ENCODE assay signal across 23 mouse cellular contexts in genomic region chr8:93079887-93080286, GRCm38 (mm10). TPM values are rescaled to one million over a fixed set of nuclear protein-coding genes. Genes with fewer than 3 reads are reported as not detected.
"Had no signal": no experiment of that assay in that cellular context is flagged by ENCODE, and none has a peak within 500 bp of the region (broad histone marks: within the 10 kb centered on the region; RNA-seq: fewer than 3 reads in every experiment).

TSS of gene Ces1b (minus strand) at chr8:93080017.

- H3K9me3 ChIP-seq: limb, embryonic 12.5 days; limb, embryonic 15.5 days had no signal

- DNase-seq: kidney, postnatal 36 days; layer of hippocampus, postnatal 36 days; left cerebral cortex, postnatal 4 days; lung, postnatal 14 days; midbrain, embryonic 14.5 days; thymus, postnatal 25 days had no signal

- H3K4me1 ChIP-seq: limb, embryonic 12.5 days; limb, embryonic 15.5 days had no signal

- H3K4me3 ChIP-seq: limb, embryonic 12.5 days; limb, embryonic 15.5 days had no signal

- H3K4me2 ChIP-seq: limb, embryonic 12.5 days; limb, embryonic 15.5 days; midbrain, embryonic 11.5 days had no signal

- ATAC-seq: hindbrain, embryonic 16.5 days; intestine, embryonic 16.5 days had no signal

- H3K36me3 ChIP-seq: limb, embryonic 12.5 days; limb, embryonic 15.5 days had no signal

- H3K9ac ChIP-seq: limb, embryonic 12.5 days; limb, embryonic 15.5 days; liver, embryonic 14.5 days had no signal

- H3K27me3 ChIP-seq: limb, embryonic 12.5 days; limb, embryonic 15.5 days had no signal

- H3K27ac ChIP-seq: kidney, postnatal 0 days; limb, embryonic 12.5 days; limb, embryonic 15.5 days; liver, embryonic 14.5 days had no signal

RNA-seq across cellular contexts. Expression of gene Ces1b, which starts in this region (rescaled TPM):
- total RNA-seq: layer of hippocampus, adult 8-10 months; layer of hippocampus, postnatal 10 days; layer of hippocampus, postnatal 36 days; left cerebral cortex, adult 8-10 months; left cerebral cortex, postnatal 14 days; left cerebral cortex, postnatal 4 days; megakaryocyte progenitor cell, adult 5-6 weeks; megakaryocyte-erythroid progenitor cell, adult 5-6 weeks; midbrain, postnatal 0 days had no signal
- polyA plus RNA-seq: hindbrain, embryonic 16.5 days; kidney, postnatal 0 days; limb, embryonic 12.5 days; limb, embryonic 15.5 days; liver, embryonic 14.5 days; midbrain, embryonic 11.5 days; midbrain, embryonic 14.5 days; midbrain, postnatal 0 days; neural tube, embryonic 11.5 days; neural tube, embryonic 14.5 days; spleen, adult 2 months had no signal
